Mouse (Mus musculus) 416B (cell line): ENCODE data around the gene Acer2.

Experiments used
- DNase-seq: peaks from one replicate; pipeline ENCODE4 v3.0.0; 2011; ENCODE audit warnings: low read depth

The Acer2 gene

GRCm38 (mm10) chr4:86887879-86888278 lies 13.7 kb downstream of the Acer2 start:
- DNase-seq: peak; percentile 34

- no peak for DNase-seq
Measured at GRCm38 (mm10) chr4:86897411-86897810, 23.2 kb downstream of the Acer2 start.

GRCm38 (mm10) chr4:86898791-86899474 lies 24.7 kb downstream of the Acer2 start:
- DNase-seq: no peak

DNA sequence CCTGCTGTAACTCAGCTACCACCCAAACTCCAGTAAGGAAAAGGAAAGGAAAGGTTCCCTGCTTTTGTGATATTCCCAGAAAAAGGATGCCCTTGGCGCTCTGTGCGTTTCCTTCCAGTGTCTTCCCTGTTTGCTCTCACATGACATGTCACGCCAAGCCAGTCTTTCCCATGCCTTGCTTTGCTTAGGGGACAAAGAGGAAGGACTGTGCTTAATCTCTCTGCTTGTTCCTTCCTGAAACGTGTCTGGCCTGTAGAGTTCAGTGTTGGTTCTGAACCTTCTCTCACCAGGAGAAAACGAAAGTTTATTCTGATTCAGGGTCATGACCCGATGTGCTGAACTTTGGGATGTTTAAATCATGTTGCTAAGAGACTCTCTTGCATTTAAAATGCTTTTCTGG lies 28.2 kb downstream of the Acer2 start:
- DNase-seq: peak; percentile 44

DNA sequence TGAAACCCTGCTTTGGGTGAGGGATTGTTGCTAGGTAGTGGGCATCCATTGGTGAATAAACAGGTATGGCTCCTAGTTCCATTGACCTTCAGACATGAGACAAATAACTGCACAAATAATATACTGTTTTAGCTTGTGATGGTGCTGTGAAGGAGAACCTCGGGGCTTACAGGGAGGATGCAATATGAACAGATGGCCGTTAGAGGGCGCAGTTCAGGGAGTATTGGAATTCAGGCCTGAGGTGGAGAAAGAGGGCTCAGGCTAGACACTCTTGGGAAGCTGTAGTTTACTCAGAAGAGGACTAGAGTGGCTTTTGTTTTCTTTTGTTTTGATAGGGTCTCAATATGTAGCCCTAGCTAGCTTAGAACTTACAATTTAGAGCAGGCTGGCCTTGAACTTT lies 30.8 kb downstream of the Acer2 start:
- DNase-seq: peak; percentile 34

- no peak for DNase-seq
Measured at GRCm38 (mm10) chr4:86905869-86906268, 31.7 kb downstream of the Acer2 start.

DNA sequence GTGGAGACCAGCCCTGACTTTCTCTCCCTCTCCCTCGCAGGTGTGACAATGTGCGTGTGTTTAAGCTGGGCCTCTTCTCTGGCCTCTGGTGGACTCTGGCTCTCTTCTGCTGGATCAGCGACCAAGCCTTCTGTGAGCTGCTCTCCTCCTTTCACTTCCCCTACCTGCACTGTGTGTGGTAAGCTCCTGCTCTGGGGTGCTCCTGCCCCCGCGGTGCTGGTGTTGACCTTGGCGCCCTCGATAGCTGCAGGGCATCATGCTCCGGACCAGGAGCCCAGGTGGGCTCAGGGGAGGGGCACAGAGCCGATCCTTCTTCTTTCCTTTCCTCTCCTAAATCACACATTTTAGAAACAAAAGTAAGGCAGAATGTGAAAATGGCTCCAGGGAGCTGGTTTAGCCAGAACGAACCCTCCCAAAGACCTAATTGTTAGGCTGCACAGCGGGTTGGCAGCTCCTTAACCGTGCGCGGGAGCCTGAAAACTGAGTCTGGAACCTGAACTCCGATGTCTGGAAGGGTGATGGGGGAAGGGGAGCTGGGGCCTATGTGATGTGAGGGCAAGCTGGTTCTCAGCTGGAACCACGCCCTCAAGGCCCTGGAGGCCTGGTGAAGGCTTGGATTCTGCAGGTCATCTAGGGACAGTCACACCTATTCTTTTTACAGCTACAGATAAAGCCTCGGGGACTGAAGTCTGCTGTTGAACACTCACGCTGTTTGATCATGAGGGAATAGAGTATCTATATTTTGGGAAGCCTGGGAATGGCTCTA lies 37.6 kb downstream of the Acer2 start:
- no peak for DNase-seq

DNA sequence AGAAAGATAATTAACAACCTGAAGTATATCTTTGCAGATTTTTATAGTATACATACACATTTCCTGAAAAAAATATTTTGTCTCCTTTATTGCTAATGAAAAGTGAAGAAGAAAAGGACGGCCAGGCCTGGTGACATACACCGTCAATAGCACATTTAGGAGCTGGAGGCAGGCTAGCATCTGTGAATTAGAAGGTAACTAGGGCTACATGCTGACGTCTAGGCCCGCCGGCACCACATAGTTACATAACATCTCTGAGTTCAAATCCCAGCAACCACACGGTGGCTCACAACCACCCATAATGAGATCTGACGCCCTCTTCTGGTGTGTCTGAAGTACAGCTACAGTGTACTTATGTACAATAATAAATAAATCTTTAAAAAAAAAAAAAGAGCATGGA lies 38.6 kb downstream of the Acer2 start:
- no peak for DNase-seq

GRCm38 (mm10) chr4:86916062-86916461 lies 41.9 kb downstream of the Acer2 start:
- no peak for DNase-seq

GRCm38 (mm10) chr4:86923476-86924055 lies 49.4 kb downstream of the Acer2 start:
- DNase-seq: no peak

- DNase-seq: peak; percentile 64
Measured at GRCm38 (mm10) chr4:86924804-86925458, 50.7 kb downstream of the Acer2 start.

GRCm38 (mm10) chr4:86926997-86927396 lies 52.8 kb downstream of the Acer2 start:
- no peak for DNase-seq

GRCm38 (mm10) chr4:86930101-86930635 lies 56.0 kb downstream of the Acer2 start:
- DNase-seq: no peak

DNA sequence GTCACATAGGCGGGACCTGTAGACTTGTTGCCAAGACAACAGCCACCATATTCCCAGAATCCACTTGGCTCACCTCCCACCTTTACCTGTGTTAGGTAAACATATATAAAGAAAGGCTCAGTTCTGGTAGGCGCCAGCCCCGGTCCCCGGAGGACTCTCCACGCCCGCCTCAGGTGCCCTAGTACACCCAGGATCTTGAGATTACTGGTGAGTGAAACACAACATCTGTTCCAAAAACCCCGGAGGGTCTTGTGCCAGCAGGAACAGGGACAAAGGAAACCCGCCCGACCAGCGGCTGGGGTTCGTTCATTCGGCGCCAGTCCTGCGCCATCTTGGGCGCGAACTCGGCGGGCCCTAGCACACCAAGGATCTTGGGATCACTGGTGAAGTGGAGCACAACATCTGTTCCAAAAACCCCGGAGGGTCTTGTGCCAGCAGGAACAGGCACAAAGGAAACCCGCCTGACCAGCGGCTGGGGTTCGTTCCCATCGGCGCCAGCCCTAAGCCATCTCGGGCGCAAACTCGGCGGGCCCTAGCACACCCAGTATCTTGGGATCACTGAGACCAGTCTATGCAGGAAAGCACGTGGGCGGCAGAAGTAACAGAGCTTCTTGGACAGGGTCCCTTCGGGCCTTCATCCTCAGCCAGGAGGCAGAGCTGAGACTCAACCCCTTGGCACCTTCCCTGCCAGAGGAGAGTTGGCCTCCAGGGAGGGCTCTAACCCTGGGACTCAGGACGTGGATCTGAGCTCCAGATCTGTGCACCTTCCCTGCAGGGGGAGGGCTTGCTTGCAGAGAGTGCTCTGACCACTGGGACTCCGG lies 56.6 kb downstream of the Acer2 start:
- no peak for DNase-seq

GRCm38 (mm10) chr4:86933026-86933425 lies 58.8 kb downstream of the Acer2 start:
- DNase-seq: no peak

DNA sequence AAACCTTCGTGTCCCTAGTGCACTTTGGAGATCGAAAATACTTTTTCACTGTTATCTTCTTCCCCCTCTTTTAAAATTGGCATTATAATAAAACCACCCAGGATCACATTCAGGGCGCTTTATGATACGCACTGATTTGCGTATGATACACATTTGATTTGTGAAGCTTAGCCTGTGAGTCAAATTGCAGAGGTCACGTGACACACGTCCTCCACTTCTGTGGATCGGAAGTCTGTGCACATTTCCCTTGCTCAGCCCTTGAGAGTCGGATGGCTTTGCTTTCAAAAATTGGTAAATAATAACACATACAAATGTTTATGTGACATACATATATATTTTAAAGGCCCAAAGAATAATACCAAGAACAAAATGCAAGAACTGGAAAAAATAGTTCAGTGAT lies 62.0 kb downstream of the Acer2 start:
- no peak for DNase-seq

- no peak for DNase-seq
Measured at GRCm38 (mm10) chr4:86936706-86937105, 62.5 kb downstream of the Acer2 start.

DNA sequence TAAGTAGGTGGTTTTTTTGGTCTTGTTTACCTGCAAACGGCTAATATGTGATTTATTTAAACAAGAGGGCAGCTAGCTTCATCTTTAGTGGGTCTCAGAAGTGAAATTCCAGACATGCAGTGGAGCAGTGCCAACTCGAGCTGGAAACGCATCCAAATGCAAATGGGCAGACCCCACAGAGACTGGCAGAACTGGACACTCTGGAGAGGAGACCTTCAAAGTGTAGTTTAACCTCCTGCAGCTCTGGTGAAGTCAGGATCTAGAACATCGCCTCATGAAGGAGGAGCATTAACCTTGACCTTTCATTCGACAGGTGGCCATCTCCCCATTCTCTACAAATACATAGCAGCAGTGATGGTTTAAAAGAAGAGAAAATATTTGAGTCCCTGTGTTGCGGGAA lies 68.5 kb downstream of the Acer2 start:
- DNase-seq: no peak

DNA sequence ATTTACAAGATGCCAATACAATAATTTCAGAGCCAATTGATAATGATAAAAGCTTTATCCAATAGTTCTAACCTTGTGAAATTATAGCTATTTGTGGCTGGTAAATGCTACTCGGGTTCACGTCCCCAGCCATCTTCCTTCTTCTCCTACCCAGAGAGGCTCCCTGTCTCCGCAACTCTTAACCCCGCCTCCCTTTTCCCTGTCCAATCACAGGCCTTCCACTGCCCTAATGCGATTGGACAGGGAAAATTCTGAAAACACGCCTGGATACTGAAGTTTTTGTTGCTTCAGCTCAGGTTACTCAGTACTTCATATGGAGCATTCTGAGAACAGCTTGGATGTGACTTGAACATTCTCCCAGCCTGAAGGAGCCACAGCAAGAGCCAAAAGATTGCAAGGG lies 69.1 kb downstream of the Acer2 start:
- DNase-seq: no peak

DNA sequence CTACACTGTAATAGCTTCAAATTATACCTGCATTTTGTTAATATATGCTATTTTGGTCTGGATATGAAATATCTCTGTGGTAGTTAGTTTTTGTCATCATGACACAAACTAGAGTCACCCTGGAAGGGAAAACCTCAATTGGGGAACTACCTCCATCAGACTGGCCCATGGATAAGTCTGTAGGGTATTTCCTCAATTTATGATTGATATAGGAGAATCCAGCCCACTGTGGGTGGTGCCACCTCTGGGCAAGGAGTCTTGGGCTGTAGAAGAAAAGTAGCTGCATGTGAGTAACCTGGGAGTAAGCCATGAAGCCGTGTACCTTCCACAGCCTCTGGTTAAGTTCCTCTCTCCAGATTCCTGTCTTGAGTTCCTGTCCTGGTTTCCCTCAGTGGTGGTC lies 74.6 kb downstream of the Acer2 start:
- peak; percentile 40 for DNase-seq

- no peak for DNase-seq
Measured at GRCm38 (mm10) chr4:86953519-86953918, 79.3 kb downstream of the Acer2 start.

- DNase-seq: no peak
Measured at GRCm38 (mm10) chr4:86955448-86955847, 81.3 kb downstream of the Acer2 start.
